Mouse (Mus musculus): ENCODE results near the gene Copg2. TPM values are rescaled to one million over a fixed set of nuclear protein-coding genes. Genes with fewer than 3 reads are reported as not detected.

The Copg2 gene
- polyA plus RNA-seq, 1 experiment from 2014 or later: 37.9 TPM

GRCm38 (mm10) chr6:30723331-30723730 is 173.3 kb downstream of the Copg2 start, which contains the start of gene Mest:
Mest (plus strand) TSS chr6:30723547.
- Histone ChIP-seq H3K4me2 (replicated peaks) (no peak within 1 kb of the TSS), H3K4me1 (replicated peaks; ENCODE audit: control insufficient read depth, insufficient read depth, low read length) (peaks cover 17% of the 10 kb centered on the region), H3K9me3 (ENCODE audit: control insufficient read depth, low read length) (no peaks in the 10 kb centered on the region), H3K36me3 (replicated peaks; ENCODE audit: control insufficient read depth, insufficient read depth) (no peaks in the 10 kb centered on the region), H3K4me3 (replicated peaks; ENCODE audit: low read length) (no peak within 1 kb of the TSS), H3K9ac (no peak within 1 kb of the TSS), H3K27me3 (ENCODE audit: control insufficient read depth, insufficient read depth, low read length) (no peaks in the 10 kb centered on the region), H3K27ac (peak within 1 kb of the TSS; percentile 85)
- 71% methylated on average over 7 of the region's 7 CpGs for WGBS
- no peak for DNase-seq (ENCODE audit: low spot score)
- ATAC-seq (ENCODE audit: low FRiP score): no peak

- H3K36me3 ChIP-seq (replicated peaks; ENCODE audit: control insufficient read depth, insufficient read depth): no peaks in the 10 kb centered on the region
- no peak for DNase-seq (ENCODE audit: low spot score)
- no peak overlapping the region for H3K9ac ChIP-seq
- peaks cover 17% of the 10 kb centered on the region for H3K4me1 ChIP-seq (replicated peaks; ENCODE audit: control insufficient read depth, insufficient read depth, low read length)
- peak; percentile 70 for ATAC-seq (ENCODE audit: low FRiP score)
- H3K27me3 ChIP-seq (ENCODE audit: control insufficient read depth, insufficient read depth, low read length): no peaks in the 10 kb centered on the region
- H3K27ac ChIP-seq: peak overlapping the region; percentile 85
- 38% methylated on average over 4 of the region's 4 CpGs for WGBS
- no peak overlapping the region for H3K4me2 ChIP-seq (replicated peaks)
- no peak overlapping the region for H3K4me3 ChIP-seq (replicated peaks; ENCODE audit: low read length)
- H3K9me3 ChIP-seq (ENCODE audit: control insufficient read depth, low read length): no peaks in the 10 kb centered on the region
These were observed 174.0 kb downstream of the Copg2 start for GRCm38 (mm10) chr6:30722385-30723164.

- WGBS: 69% methylated on average over 7 of the region's 7 CpGs
These were observed 179.8 kb downstream of the Copg2 start for GRCm38 (mm10) chr6:30716796-30717195.

GRCm38 (mm10) chr6:30714891-30715471 is 181.6 kb downstream of the Copg2 start:
- DNase-seq (ENCODE audit: low spot score) (no peak), ATAC-seq (ENCODE audit: low FRiP score) (no peak)
- no peak overlapping the region for H3K27ac ChIP-seq
- H3K4me1 ChIP-seq (replicated peaks; ENCODE audit: control insufficient read depth, insufficient read depth, low read length): no peaks in the 10 kb centered on the region
- H3K4me3 ChIP-seq (replicated peaks; ENCODE audit: low read length): no peak overlapping the region
- no peak overlapping the region for H3K4me2 ChIP-seq (replicated peaks)
- H3K9me3 ChIP-seq (ENCODE audit: control insufficient read depth, low read length): no peaks in the 10 kb centered on the region
- H3K27me3 ChIP-seq (ENCODE audit: control insufficient read depth, insufficient read depth, low read length): no peaks in the 10 kb centered on the region
- H3K9ac ChIP-seq: no peak overlapping the region
- WGBS: 79% methylated on average over 5 of the region's 5 CpGs
- no peaks in the 10 kb centered on the region for H3K36me3 ChIP-seq (replicated peaks; ENCODE audit: control insufficient read depth, insufficient read depth)

More at GRCm38 (mm10) chr6:30716796-30717195, 179.8 kb downstream of the Copg2 start:
- Histone ChIP-seq H3K27me3 (ENCODE audit: control insufficient read depth, insufficient read depth, low read length) (no peaks in the 10 kb centered on the region), H3K9me3 (ENCODE audit: control insufficient read depth, low read length) (no peaks in the 10 kb centered on the region), H3K9ac (no peak overlapping the region), H3K4me1 (replicated peaks; ENCODE audit: control insufficient read depth, insufficient read depth, low read length) (no peaks in the 10 kb centered on the region), H3K4me2 (replicated peaks) (no peak overlapping the region), H3K4me3 (replicated peaks; ENCODE audit: low read length) (no peak overlapping the region), H3K27ac (no peak overlapping the region), H3K36me3 (replicated peaks; ENCODE audit: control insufficient read depth, insufficient read depth) (no peaks in the 10 kb centered on the region)
- DNase-seq (ENCODE audit: low spot score): no peak
- ATAC-seq (ENCODE audit: low FRiP score): no peak

GRCm38 (mm10) chr6:30713896-30714295 is 182.7 kb downstream of the Copg2 start:
- DNase-seq (ENCODE audit: low spot score) (no peak), ATAC-seq (ENCODE audit: low FRiP score) (no peak)
- WGBS: 80% methylated on average over 11 of the region's 11 CpGs

GRCm38 (mm10) chr6:30713455-30713854 is 183.1 kb downstream of the Copg2 start:
- Histone ChIP-seq H3K4me2 (replicated peaks) (no peak overlapping the region), H3K27me3 (ENCODE audit: control insufficient read depth, insufficient read depth, low read length) (no peaks in the 10 kb centered on the region), H3K4me1 (replicated peaks; ENCODE audit: control insufficient read depth, insufficient read depth, low read length) (peaks cover 7% of the 10 kb centered on the region; the same call in 1 of the 2 replicates), H3K9ac (no peak overlapping the region), H3K36me3 (replicated peaks; ENCODE audit: control insufficient read depth, insufficient read depth) (no peaks in the 10 kb centered on the region), H3K9me3 (ENCODE audit: control insufficient read depth, low read length) (no peaks in the 10 kb centered on the region), H3K4me3 (replicated peaks; ENCODE audit: low read length) (no peak overlapping the region), H3K27ac (no peak overlapping the region)
- 88% methylated on average over 6 of the region's 6 CpGs for WGBS
- no peak for DNase-seq (ENCODE audit: low spot score)
- no peak for ATAC-seq (ENCODE audit: low FRiP score)

More at GRCm38 (mm10) chr6:30713896-30714295, 182.7 kb downstream of the Copg2 start:
- Histone ChIP-seq H3K27me3 (ENCODE audit: control insufficient read depth, insufficient read depth, low read length) (no peaks in the 10 kb centered on the region), H3K27ac (no peak overlapping the region; the same call in 1 of the 2 replicates), H3K4me1 (replicated peaks; ENCODE audit: control insufficient read depth, insufficient read depth, low read length) (peaks cover 7% of the 10 kb centered on the region; the same call in 1 of the 2 replicates), H3K9me3 (ENCODE audit: control insufficient read depth, low read length) (no peaks in the 10 kb centered on the region), H3K4me3 (replicated peaks; ENCODE audit: low read length) (no peak overlapping the region), H3K36me3 (replicated peaks; ENCODE audit: control insufficient read depth, insufficient read depth) (no peaks in the 10 kb centered on the region), H3K4me2 (replicated peaks) (no peak overlapping the region), H3K9ac (no peak overlapping the region)

- no peak overlapping the region for H3K4me3 ChIP-seq (replicated peaks; ENCODE audit: low read length)
- no peaks in the 10 kb centered on the region for H3K27me3 ChIP-seq (ENCODE audit: control insufficient read depth, insufficient read depth, low read length)
- ATAC-seq (ENCODE audit: low FRiP score) (no peak), DNase-seq (ENCODE audit: low spot score) (no peak)
- H3K9ac ChIP-seq: no peak overlapping the region
- H3K36me3 ChIP-seq (replicated peaks; ENCODE audit: control insufficient read depth, insufficient read depth): no peaks in the 10 kb centered on the region
- WGBS: 71% methylated on average over 7 of the region's 7 CpGs
- H3K4me2 ChIP-seq (replicated peaks): no peak overlapping the region
- peaks cover 7% of the 10 kb centered on the region; the same call in 1 of the 2 replicates for H3K4me1 ChIP-seq (replicated peaks; ENCODE audit: control insufficient read depth, insufficient read depth, low read length)
- H3K27ac ChIP-seq: no peak overlapping the region
- no peaks in the 10 kb centered on the region for H3K9me3 ChIP-seq (ENCODE audit: control insufficient read depth, low read length)
These were observed 184.1 kb downstream of the Copg2 start for GRCm38 (mm10) chr6:30712484-30712883.

GRCm38 (mm10) chr6:30711365-30711763 is 185.2 kb downstream of the Copg2 start:
- Histone ChIP-seq H3K4me1 (replicated peaks; ENCODE audit: control insufficient read depth, insufficient read depth, low read length) (peaks cover 7% of the 10 kb centered on the region; the same call in 1 of the 2 replicates), H3K27ac (no peak overlapping the region), H3K36me3 (replicated peaks; ENCODE audit: control insufficient read depth, insufficient read depth) (no peaks in the 10 kb centered on the region), H3K9ac (no peak overlapping the region), H3K4me3 (replicated peaks; ENCODE audit: low read length) (no peak overlapping the region), H3K27me3 (ENCODE audit: control insufficient read depth, insufficient read depth, low read length) (no peaks in the 10 kb centered on the region), H3K4me2 (replicated peaks) (no peak overlapping the region), H3K9me3 (ENCODE audit: control insufficient read depth, low read length) (no peaks in the 10 kb centered on the region)
- ATAC-seq (ENCODE audit: low FRiP score) (no peak), DNase-seq (ENCODE audit: low spot score) (no peak)
- 64% methylated on average over 10 of the region's 10 CpGs for WGBS

Data from hindbrain, embryonic 14.5 days (tissue).